Mouse (Mus musculus): ENCODE measurements at regions not wholly inside any gene's neighbourhood (a gene's known extent, or its start where the extent isn't known, plus 50 kb on each side); places are given as distances from the start of the nearest gene placed in this dataset.

- TF ChIP-seq EP300 (IDR thresholded peaks at IDR 0.05; ENCODE audit: insufficient read depth, low read depth, low read length) (no peak), POLR2A (IDR thresholded peaks at IDR 0.05; ENCODE audit: insufficient read depth, low read depth, low read length) (no peak)
Observed at GRCm38 (mm10) chr10:56611564-56612288, 234.6 kb downstream of the Gja1 start.
